Mouse (Mus musculus) frontal cortex, postnatal 36 days (tissue): ENCODE results near the gene Zcchc3.

ENCODE experiments used
- DNase-seq, 2 experiments: peaks; one replicate each; pipeline ENCODE4 v3.0.0; 2022; ENCODE audit warnings: low spot score in 2 of 2

The Zcchc3 gene

GRCm38 (mm10) chr2:152409781-152410180 is 5.0 kb downstream of the Zcchc3 start:
- no peak for DNase-seq

GRCm38 (mm10) chr2:152406126-152406525 is 8.7 kb downstream of the Zcchc3 start:
- peak; percentile 95 to 98 for DNase-seq

- no peak for DNase-seq
Measured at GRCm38 (mm10) chr2:152399122-152399542, 15.7 kb downstream of the Zcchc3 start.

GRCm38 (mm10) chr2:152398691-152399090 is 16.1 kb downstream of the Zcchc3 start:
- DNase-seq: peak; percentile 88 to 91

GRCm38 (mm10) chr2:152397680-152398435 is 17.0 kb downstream of the Zcchc3 start, which contains the start of gene Sox12:
Gene Sox12, minus strand, starts transcription at chr2:152398063.
- peak; percentile 94 to 98 for DNase-seq

GRCm38 (mm10) chr2:152397004-152397589 is 17.7 kb downstream of the Zcchc3 start:
- DNase-seq: peak; percentile 79 to 90

GRCm38 (mm10) chr2:152396110-152397003 is 18.5 kb downstream of the Zcchc3 start:
- peak; percentile 86 to 87 for DNase-seq

GRCm38 (mm10) chr2:152395271-152395920 is 19.4 kb downstream of the Zcchc3 start:
- no peak for DNase-seq

GRCm38 (mm10) chr2:152393225-152394017 is 21.4 kb downstream of the Zcchc3 start:
- DNase-seq: no peak

- DNase-seq: peak in 1 of 2 experiments; percentile 61
Measured at GRCm38 (mm10) chr2:152392786-152393185, 22.0 kb downstream of the Zcchc3 start.

GRCm38 (mm10) chr2:152384191-152384590 is 30.6 kb downstream of the Zcchc3 start:
- no peak for DNase-seq

GRCm38 (mm10) chr2:152376345-152376741 is 38.5 kb downstream of the Zcchc3 start, which contains the start of gene Nrsn2:
Gene Nrsn2, minus strand, starts transcription at chr2:152376638.
- DNase-seq: peak; percentile 42 to 54

GRCm38 (mm10) chr2:152375652-152376344 is 39.0 kb downstream of the Zcchc3 start:
- peak; percentile 44 to 54 for DNase-seq

- DNase-seq: no peak
Measured at GRCm38 (mm10) chr2:152373547-152373946, 41.3 kb downstream of the Zcchc3 start.

- no peak for DNase-seq
Measured at GRCm38 (mm10) chr2:152372661-152373060, 42.2 kb downstream of the Zcchc3 start.

- no peak for DNase-seq
Measured at GRCm38 (mm10) chr2:152372104-152372503, 42.7 kb downstream of the Zcchc3 start.

GRCm38 (mm10) chr2:152368532-152369140 is 46.2 kb downstream of the Zcchc3 start:
- peak; percentile 25 to 30 for DNase-seq

GRCm38 (mm10) chr2:152367917-152368316 is 46.9 kb downstream of the Zcchc3 start:
- no peak for DNase-seq
